Mouse (Mus musculus) G1E (cell line): Measurements from ENCODE around the gene Dact2.

Experiments
- CTCF ChIP-seq: IDR thresholded peaks from 2 replicates; pipeline ENCODE4 v1.5.1; 2012; ENCODE audit warnings: low read depth, low read length, inconsistent platforms, mixed read lengths
- GATA1 ChIP-seq: IDR thresholded peaks from 2 replicates; pipeline ENCODE4 v1.6.1; 2012; ENCODE audit warnings: borderline replicate concordance, low read length, inconsistent platforms, mixed read lengths
- POLR2AphosphoS5 ChIP-seq: IDR thresholded peaks from 2 replicates; pipeline ENCODE4 v1.6.1; 2012; ENCODE audit warnings: low read depth, low read length, inconsistent platforms; ENCODE audit not compliant: insufficient replicate concordance

DNA sequence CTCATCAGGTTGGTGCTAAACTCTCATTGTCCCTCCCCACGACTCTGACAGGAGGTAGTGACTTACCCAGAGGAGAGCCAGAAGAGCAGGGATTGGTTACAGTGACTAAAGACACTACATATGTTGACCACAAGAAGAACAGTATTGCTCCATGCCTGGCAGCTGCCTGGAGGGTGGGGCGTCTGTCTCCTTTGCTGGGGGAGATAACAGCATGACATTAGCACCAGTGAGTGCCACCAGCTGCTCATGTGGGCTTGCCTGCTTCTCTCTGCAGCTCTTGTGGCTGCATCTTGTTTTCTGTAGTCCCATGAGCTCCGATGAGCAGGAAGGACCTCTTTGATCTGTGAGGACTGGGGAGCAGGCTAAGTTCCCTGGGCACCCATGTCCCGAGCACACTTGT, 45.5 kb upstream of the Dact2 start:
- TF ChIP-seq CTCF = no peak
- no peak for TF ChIP-seq GATA1
- TF ChIP-seq POLR2AphosphoS5 = no peak
